Mouse (Mus musculus) C2C12 (cell line): ENCODE measurements around the gene Ddias.

Experiments
- CTCF ChIP-seq: IDR thresholded peaks from one replicate; pipeline ENCODE4 v1.5.1; 2011; ENCODE audit not compliant: control insufficient read depth, insufficient read depth, insufficient read length
- MYOD1 ChIP-seq: IDR thresholded peaks from one replicate; pipeline ENCODE4 v1.6.1; 2011; ENCODE audit warnings: low read depth; ENCODE audit not compliant: control insufficient read depth, insufficient read length
- MYOG ChIP-seq: IDR thresholded peaks from one replicate; pipeline ENCODE4 v1.6.1; 2011; ENCODE audit not compliant: control insufficient read depth, insufficient read length; ENCODE audit errors: extremely low read depth
- USF1 ChIP-seq: IDR thresholded peaks from one replicate; pipeline ENCODE4 v1.6.1; 2011; ENCODE audit warnings: low read depth, mild to moderate bottlenecking, control low read depth, moderate library complexity

- no peak for TF ChIP-seq CTCF
- TF ChIP-seq MYOG, result no peak
- no peak for TF ChIP-seq USF1
- no peak for TF ChIP-seq MYOD1
These were observed 16.2 kb upstream of the Ddias start for GRCm38 (mm10) chr7:92890211-92890610.
